Mouse (Mus musculus) kidney, adult 2 months (tissue): Measurements from ENCODE around the gene Olfr1263.

Experiments used
- CTCF ChIP-seq: fragments of 200-500 bp; conservative IDR thresholded peaks from 2 replicates; pipeline ENCODE4 v1.5.1; 2011; ENCODE audit warnings: low read depth, mild to moderate bottlenecking, control low read depth, low read length, moderate library complexity, mixed read lengths; ENCODE audit not compliant: insufficient read depth, insufficient read length
- POLR2A ChIP-seq: fragments of 200-500 bp; IDR thresholded peaks from one replicate; pipeline ENCODE4 v1.6.1; 2011; ENCODE audit warnings: low read depth, low read length, control low read depth

- TF ChIP-seq CTCF: no peak
- no peak for TF ChIP-seq POLR2A
These were observed 21.0 kb upstream of the Olfr1263 start, which contains the start of gene Olfr1261 for GRCm38 (mm10) chr2:89990921-89991320.
